Mouse (Mus musculus) myocyte (in vitro differentiated cells): ENCODE data around the gene Fam174b. TPM values are rescaled to one million over a fixed set of nuclear protein-coding genes. Genes with fewer than 3 reads are reported as not detected.
A peak's percentile ranks its signal among the peaks of the same experiment; 100 is the strongest.

Experiments
- H3K27me3 ChIP-seq: one replicate; pipeline ENCODE4 v1.6.1; 2011; ENCODE audit not compliant: control insufficient read depth, insufficient read depth, insufficient read length
- H3K36me3 ChIP-seq: one replicate; pipeline ENCODE4 v1.6.1; 2011; ENCODE audit not compliant: control insufficient read depth, insufficient read depth
- H3K4me2 ChIP-seq: one replicate; pipeline ENCODE4 v1.6.1; 2011; ENCODE audit warnings: low read depth, control low read depth
- H3K4me3 ChIP-seq: one replicate; pipeline ENCODE4 v1.5.1; 2011; ENCODE audit warnings: mild to moderate bottlenecking, control low read depth, moderate library complexity
- H3K79me2 ChIP-seq: one replicate; pipeline ENCODE4 v1.6.1; 2011; ENCODE audit not compliant: control insufficient read depth, insufficient read depth
- H3ac ChIP-seq: one replicate; pipeline ENCODE4 v1.6.1; 2011; ENCODE audit not compliant: control insufficient read depth, insufficient read length
- CEBPB ChIP-seq: IDR thresholded peaks from 2 replicates; pipeline ENCODE4 v1.6.1; 2011; ENCODE audit warnings: mild to moderate bottlenecking, moderate library complexity; ENCODE audit not compliant: poor library complexity, insufficient read depth, severe bottlenecking
- E2F4 ChIP-seq: IDR thresholded peaks from one replicate; pipeline ENCODE4 v1.6.1; 2011; ENCODE audit warnings: mild to moderate bottlenecking, control low read depth, moderate library complexity; ENCODE audit not compliant: insufficient read depth
- MAX ChIP-seq: IDR thresholded peaks from one replicate; pipeline ENCODE4 v1.6.1; 2011; ENCODE audit warnings: low read depth, mild to moderate bottlenecking, control low read depth
- MYOD1 ChIP-seq, 3 experiments: IDR thresholded peaks; one replicate each; pipeline ENCODE4 v1.6.1; 2011; ENCODE audit warnings: control low read depth in 2 of 3, low read depth in 2 of 3, mild to moderate bottlenecking in 2 of 3, moderate library complexity in 1 of 3; ENCODE audit not compliant: insufficient read length in 2 of 3, control insufficient read depth in 1 of 3
- MYOG ChIP-seq, 3 experiments: IDR thresholded peaks; one replicate each; pipeline ENCODE4 v1.6.1; 2011; ENCODE audit warnings: control low read depth in 2 of 3, low read depth in 2 of 3, mild to moderate bottlenecking in 2 of 3; ENCODE audit not compliant: insufficient read length in 2 of 3, control insufficient read depth in 1 of 3, insufficient read depth in 1 of 3
- POLR2A ChIP-seq: IDR thresholded peaks from one replicate; pipeline ENCODE4 v1.6.1; 2011; ENCODE audit warnings: low read depth, mild to moderate bottlenecking, control low read depth, moderate library complexity; ENCODE audit not compliant: insufficient read length
- POLR2AphosphoS2 ChIP-seq: IDR thresholded peaks from one replicate; pipeline ENCODE4 v1.6.1; 2011; ENCODE audit warnings: low read depth, control low read depth; ENCODE audit not compliant: insufficient read length
- REST ChIP-seq: IDR thresholded peaks from one replicate; pipeline ENCODE4 v1.6.1; 2011; ENCODE audit warnings: mild to moderate bottlenecking, control low read depth, moderate library complexity; ENCODE audit not compliant: insufficient read depth, insufficient read length
- SRF ChIP-seq: IDR thresholded peaks from one replicate; pipeline ENCODE4 v1.6.1; 2011; ENCODE audit warnings: low read depth; ENCODE audit not compliant: control insufficient read depth, insufficient read length
- TCF12 ChIP-seq: IDR thresholded peaks from one replicate; pipeline ENCODE4 v1.6.1; 2011; ENCODE audit warnings: mild to moderate bottlenecking, control low read depth; ENCODE audit not compliant: poor library complexity, insufficient read depth, severe bottlenecking
- TCF3 ChIP-seq: IDR thresholded peaks from one replicate; pipeline ENCODE4 v1.6.1; 2011; ENCODE audit warnings: low read depth, control low read depth; ENCODE audit not compliant: insufficient read length
- USF1 ChIP-seq: IDR thresholded peaks from one replicate; pipeline ENCODE4 v1.6.1; 2011; ENCODE audit warnings: low read depth, mild to moderate bottlenecking, control low read depth, moderate library complexity
- polyA plus RNA-seq: library from polyadenylated mRNA; unstranded; fragments of >200 nt; fragmentation: generic; extraction: Trizol; gene quantifications from one replicate; pipeline ENCODE4 v1.2.1, GENCODE M21; 2012; ENCODE audit warnings: missing spikeins

The Fam174b gene
- polyA plus RNA-seq: not detected

DNA sequence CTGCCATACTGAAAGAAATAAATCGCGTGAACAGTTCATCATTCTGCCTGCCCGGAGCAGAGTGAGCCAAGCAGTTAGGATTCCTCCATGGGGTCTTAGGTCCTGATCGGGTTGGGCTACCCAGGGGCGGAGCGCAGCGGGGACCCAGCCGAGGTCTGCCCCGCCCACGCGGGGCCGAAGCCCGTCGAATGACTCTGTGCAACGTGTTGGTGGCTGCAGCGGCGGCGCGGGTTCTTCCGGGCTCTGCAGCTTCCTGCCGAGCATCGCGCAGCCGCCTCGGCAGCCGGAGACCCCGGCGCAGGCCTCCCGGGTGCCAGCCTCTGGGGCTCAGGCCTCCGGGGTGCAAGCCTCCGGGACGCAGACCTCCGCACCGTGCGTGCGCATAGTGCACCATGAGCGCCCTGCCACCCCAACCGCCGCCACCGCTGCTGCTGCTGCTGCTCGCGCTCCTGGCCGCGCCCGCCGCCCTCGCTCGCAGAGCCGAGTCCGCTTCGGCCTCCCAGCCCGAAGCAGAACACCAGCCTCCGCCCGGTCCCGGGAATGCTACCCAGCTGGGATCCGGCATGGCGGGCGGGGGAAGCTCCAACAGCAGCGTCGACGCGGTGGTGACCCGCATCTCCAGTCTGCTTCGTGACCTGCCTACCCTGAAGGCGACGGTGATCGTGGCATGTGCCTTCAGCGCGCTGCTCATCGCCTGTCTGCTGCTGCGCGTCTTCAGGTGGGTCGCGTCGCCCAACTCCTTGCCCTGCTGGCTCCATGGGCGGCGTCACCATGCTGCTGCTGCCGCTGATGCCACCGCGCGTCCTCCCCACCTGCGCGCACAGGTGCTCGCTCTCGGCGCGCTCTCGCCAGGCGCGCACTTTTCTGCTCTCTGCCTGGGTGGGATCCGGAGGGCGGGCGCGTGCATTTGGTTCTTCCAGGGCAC is at the start of gene Fam174b:
Gene Fam174b, plus strand, starts transcription at position 192 of the 925 bp plus-strand sequence.
- Histone ChIP-seq H3K4me2 (no peak within 1 kb of the TSS), H3K36me3 (no peaks in the 10 kb centered on the region), H3K4me3 (no peak within 1 kb of the TSS), H3K27me3 (peaks cover 25% of the 10 kb centered on the region), H3ac (no peak within 1 kb of the TSS), H3K79me2 (no peaks in the 10 kb centered on the region)
- TF ChIP-seq TCF3: no peak
- no peak for TF ChIP-seq MYOG (IDR thresholded peaks at IDR 0.05; ENCODE audit: control insufficient read depth in 1 of 3, insufficient read depth in 1 of 3, insufficient read length in 2 of 3, low read depth in 2 of 3)
- TF ChIP-seq REST: no peak
- TF ChIP-seq POLR2A: no peak
- TF ChIP-seq USF1: no peak
- TF ChIP-seq TCF12: no peak
- no peak for TF ChIP-seq POLR2AphosphoS2
- TF ChIP-seq MYOD1 (IDR thresholded peaks at IDR 0.05; ENCODE audit: control insufficient read depth in 1 of 3, insufficient read length in 2 of 3, low read depth in 2 of 3): no peak
- no peak for TF ChIP-seq SRF
- no peak for TF ChIP-seq E2F4
- TF ChIP-seq MAX: no peak
- no peak for TF ChIP-seq CEBPB

DNA sequence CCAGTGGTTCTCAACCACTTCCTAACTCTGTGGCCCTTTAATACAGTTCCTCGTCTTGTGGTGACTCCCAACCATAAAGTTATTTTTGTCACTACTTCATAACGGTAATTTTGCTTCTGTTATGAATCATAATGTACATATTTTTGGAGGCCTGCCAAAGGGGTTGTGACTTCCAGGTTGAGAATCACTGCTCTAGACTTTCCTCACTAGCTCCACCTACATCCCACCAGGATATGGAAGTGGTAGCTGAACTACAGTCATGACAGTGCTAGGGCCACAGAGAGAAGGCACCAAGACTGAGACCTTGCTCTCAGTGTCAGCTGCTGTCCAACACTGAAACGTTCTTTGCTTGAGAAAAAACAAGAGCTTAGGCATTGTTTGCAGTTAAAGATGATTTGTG is 43.0 kb upstream of the Fam174b start:
- TF ChIP-seq REST: no peak
- no peak for TF ChIP-seq CEBPB
- no peak for TF ChIP-seq POLR2AphosphoS2
- no peak for TF ChIP-seq MYOD1 (IDR thresholded peaks at IDR 0.05; ENCODE audit: control insufficient read depth in 1 of 3, insufficient read length in 2 of 3, low read depth in 2 of 3)
- no peak for TF ChIP-seq MYOG (IDR thresholded peaks at IDR 0.05; ENCODE audit: control insufficient read depth in 1 of 3, insufficient read depth in 1 of 3, insufficient read length in 2 of 3, low read depth in 2 of 3)
- no peak for TF ChIP-seq TCF3
- no peaks in the 10 kb centered on the region for H3K79me2 ChIP-seq
- H3ac ChIP-seq: no peak overlapping the region
- H3K4me2 ChIP-seq: no peak overlapping the region
- H3K27me3 ChIP-seq: peaks cover 4% of the 10 kb centered on the region
- no peaks in the 10 kb centered on the region for H3K36me3 ChIP-seq
- H3K4me3 ChIP-seq: no peak overlapping the region

DNA sequence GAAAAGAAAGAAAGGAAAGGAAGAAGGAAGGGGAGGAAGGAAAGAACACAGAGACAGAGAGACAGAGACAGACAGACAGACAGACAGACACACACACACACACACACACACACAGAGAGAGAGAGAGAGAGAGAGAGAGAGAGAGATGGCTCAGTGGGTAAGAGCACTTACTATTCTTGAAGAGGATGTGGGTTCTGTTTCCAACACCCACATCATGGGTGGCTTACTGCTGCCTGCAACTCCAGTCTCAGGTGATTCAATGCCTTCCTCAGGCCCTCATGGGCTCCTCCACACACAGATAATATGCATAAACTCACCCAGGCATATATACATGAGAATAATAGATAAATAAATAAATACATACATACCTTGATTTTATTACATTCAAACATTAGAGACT is 35.8 kb upstream of the Fam174b start:
- no peaks in the 10 kb centered on the region for H3K79me2 ChIP-seq
- peaks cover 15% of the 10 kb centered on the region for H3K27me3 ChIP-seq
- H3K4me2 ChIP-seq: no peak overlapping the region
- TF ChIP-seq POLR2A: no peak
- no peak for TF ChIP-seq TCF3
- no peak for TF ChIP-seq SRF
- TF ChIP-seq TCF12: no peak
- no peak for TF ChIP-seq CEBPB
- TF ChIP-seq MYOG (IDR thresholded peaks at IDR 0.05; ENCODE audit: control insufficient read depth in 1 of 3, insufficient read depth in 1 of 3, insufficient read length in 2 of 3, low read depth in 2 of 3): no peak
- TF ChIP-seq USF1: no peak
- no peak for TF ChIP-seq E2F4
- no peak for TF ChIP-seq REST
- TF ChIP-seq MYOD1 (IDR thresholded peaks at IDR 0.05; ENCODE audit: control insufficient read depth in 1 of 3, insufficient read length in 2 of 3, low read depth in 2 of 3): no peak
- no peak overlapping the region for H3ac ChIP-seq
- no peaks in the 10 kb centered on the region for H3K36me3 ChIP-seq
- no peak overlapping the region for H3K4me3 ChIP-seq

DNA sequence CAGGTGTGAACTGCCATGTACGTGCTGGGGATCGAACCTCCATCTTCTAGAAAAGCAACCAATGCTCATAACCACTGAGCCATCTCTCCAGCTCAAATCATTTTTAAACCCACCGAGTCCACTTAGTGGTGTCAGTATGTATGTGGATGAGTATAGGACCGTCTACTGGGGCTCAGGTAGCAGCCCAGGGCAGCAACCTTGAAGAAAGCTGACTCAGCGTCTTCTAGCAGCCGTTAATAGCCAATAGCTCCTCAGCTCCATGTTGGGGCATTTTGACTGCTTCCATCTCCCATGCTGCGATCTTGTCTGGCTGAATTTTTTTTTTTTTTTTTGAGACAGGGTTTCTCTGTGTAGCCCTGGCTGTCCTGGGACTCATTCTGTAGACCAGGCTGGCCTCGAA is 26.6 kb upstream of the Fam174b start:
- Histone ChIP-seq H3K4me3 (no peak overlapping the region), H3K79me2 (no peaks in the 10 kb centered on the region), H3K36me3 (no peaks in the 10 kb centered on the region), H3K27me3 (no peaks in the 10 kb centered on the region), H3K4me2 (no peak overlapping the region), H3ac (no peak overlapping the region)
- no peak for TF ChIP-seq TCF3

DNA sequence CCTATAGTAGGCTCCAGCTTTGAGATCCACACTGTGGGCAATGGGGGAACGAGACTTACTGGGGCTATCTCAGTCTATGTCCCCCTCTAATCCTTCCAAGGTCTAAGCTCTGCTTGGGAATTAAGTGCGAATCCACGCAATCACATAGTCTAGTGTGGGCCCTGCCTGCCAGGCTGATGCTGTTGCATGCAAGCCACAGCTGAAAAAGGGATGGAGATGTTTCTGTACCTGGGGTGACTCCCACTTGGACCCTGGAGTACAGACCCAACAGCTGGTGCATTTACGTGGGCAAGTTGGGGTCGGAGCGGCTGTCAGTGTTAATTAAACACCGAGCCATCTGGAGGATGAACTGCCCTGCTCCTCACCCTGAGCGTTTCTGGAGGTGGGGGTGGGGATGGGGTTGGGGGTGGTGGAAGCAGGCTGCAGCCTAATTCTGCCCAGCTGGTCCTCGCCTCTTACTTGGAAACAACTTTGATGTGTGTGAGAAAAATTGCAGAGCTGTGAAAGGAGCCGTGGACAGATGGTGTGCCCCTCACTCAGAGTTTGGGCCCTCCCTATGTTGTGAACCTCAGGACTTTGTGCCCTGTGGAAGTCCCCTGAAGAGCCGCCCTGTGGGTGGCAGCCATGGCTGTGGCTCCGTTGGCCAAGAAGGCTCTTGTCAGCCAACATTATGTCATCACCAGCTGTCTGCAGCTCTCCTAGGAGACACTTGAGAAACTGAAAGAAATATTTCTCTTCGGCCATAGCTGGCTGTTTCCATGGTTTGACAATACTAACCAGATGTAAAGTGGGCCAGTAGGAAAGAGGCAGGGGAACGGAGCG is 24.0 kb upstream of the Fam174b start:
- Histone ChIP-seq H3K79me2 (no peaks in the 10 kb centered on the region), H3K36me3 (no peaks in the 10 kb centered on the region), H3ac (no peak overlapping the region), H3K27me3 (no peaks in the 10 kb centered on the region), H3K4me2 (peak overlapping the region; percentile 30), H3K4me3 (no peak overlapping the region)
- TF ChIP-seq E2F4 (no peak), MAX (no peak), POLR2AphosphoS2 (no peak), MYOG (IDR thresholded peaks at IDR 0.05; ENCODE audit: control insufficient read depth in 1 of 3, insufficient read depth in 1 of 3, insufficient read length in 2 of 3, low read depth in 2 of 3) (peak in 1 of 3 experiments; percentile 36), TCF12 (peak; percentile 7), USF1 (no peak), POLR2A (no peak), TCF3 (no peak), CEBPB (no peak), SRF (no peak), REST (no peak), MYOD1 (IDR thresholded peaks at IDR 0.05; ENCODE audit: control insufficient read depth in 1 of 3, insufficient read length in 2 of 3, low read depth in 2 of 3) (peak; percentile 12 to 77 (median 51))
